Mouse (Mus musculus) midbrain, embryonic 13.5 days (tissue): ENCODE measurements around the gene Kif26b. TPM values are rescaled to one million over a fixed set of nuclear protein-coding genes. Genes with fewer than 3 reads are reported as not detected.

ENCODE experiments used
- ATAC-seq: fragments of 200-750 bp; cut with Nextera tagmentation; 2 replicates; pipeline ENCODE4 v1.8.0; 2017; ENCODE audit warnings: mild to moderate bottlenecking, moderate TSS enrichment, moderate library complexity
- H3K27ac ChIP-seq: fragments of 300-500 bp; sonication (generic); 2 replicates; pipeline ENCODE4 v1.5.1; 2015; ENCODE audit warnings: inconsistent platforms, mild to moderate bottlenecking, moderate library complexity
- H3K27me3 ChIP-seq: fragments of 300-500 bp; sonication (generic); 2 replicates; pipeline ENCODE4 v1.6.1; 2015; ENCODE audit warnings: mild to moderate bottlenecking, inconsistent platforms
- H3K36me3 ChIP-seq: fragments of 300-500 bp; sonication (generic); 2 replicates; pipeline ENCODE4 v1.6.1; 2015; ENCODE audit warnings: mild to moderate bottlenecking, inconsistent platforms
- H3K4me1 ChIP-seq: fragments of 300-500 bp; sonication (generic); replicated peaks from 2 replicates; pipeline ENCODE4 v1.6.1; 2015; ENCODE audit warnings: inconsistent platforms
- H3K4me2 ChIP-seq: fragments of 300-500 bp; sonication (generic); replicated peaks from 2 replicates; pipeline ENCODE4 v1.6.1; 2015; ENCODE audit warnings: moderate library complexity, mild to moderate bottlenecking, inconsistent platforms
- H3K4me3 ChIP-seq: fragments of 300-500 bp; sonication (generic); replicated peaks from 2 replicates; pipeline ENCODE4 v1.5.1; 2015; ENCODE audit warnings: mild to moderate bottlenecking, inconsistent platforms
- H3K9ac ChIP-seq: fragments of 300-500 bp; sonication (generic); replicated peaks from 2 replicates; pipeline ENCODE4 v1.6.1; 2015; ENCODE audit warnings: mild to moderate bottlenecking, inconsistent platforms
- H3K9me3 ChIP-seq: fragments of 300-500 bp; sonication (generic); 2 replicates; pipeline ENCODE4 v1.6.1; 2016; ENCODE audit warnings: mild to moderate bottlenecking, inconsistent platforms
- WGBS: fragments of 180-500 bp; shearing (Covaris S2); methylation state at CpG from one replicate; pipeline ENCODE4 v1.1.7; 2015; 5-methylcytosine and 5-hydroxymethylcytosine counted together
- polyA plus RNA-seq: library from polyadenylated mRNA; unstranded; fragments of >200 nt; fragmentation: Nextera tagmentation; extraction: Ambion mirVana; gene quantifications from 2 replicates; pipeline ENCODE4 v1.2.1, GENCODE M21; 2015

The Kif26b gene
- polyA plus RNA-seq, 1 experiment from 2014 or later: 5.7 TPM

DNA sequence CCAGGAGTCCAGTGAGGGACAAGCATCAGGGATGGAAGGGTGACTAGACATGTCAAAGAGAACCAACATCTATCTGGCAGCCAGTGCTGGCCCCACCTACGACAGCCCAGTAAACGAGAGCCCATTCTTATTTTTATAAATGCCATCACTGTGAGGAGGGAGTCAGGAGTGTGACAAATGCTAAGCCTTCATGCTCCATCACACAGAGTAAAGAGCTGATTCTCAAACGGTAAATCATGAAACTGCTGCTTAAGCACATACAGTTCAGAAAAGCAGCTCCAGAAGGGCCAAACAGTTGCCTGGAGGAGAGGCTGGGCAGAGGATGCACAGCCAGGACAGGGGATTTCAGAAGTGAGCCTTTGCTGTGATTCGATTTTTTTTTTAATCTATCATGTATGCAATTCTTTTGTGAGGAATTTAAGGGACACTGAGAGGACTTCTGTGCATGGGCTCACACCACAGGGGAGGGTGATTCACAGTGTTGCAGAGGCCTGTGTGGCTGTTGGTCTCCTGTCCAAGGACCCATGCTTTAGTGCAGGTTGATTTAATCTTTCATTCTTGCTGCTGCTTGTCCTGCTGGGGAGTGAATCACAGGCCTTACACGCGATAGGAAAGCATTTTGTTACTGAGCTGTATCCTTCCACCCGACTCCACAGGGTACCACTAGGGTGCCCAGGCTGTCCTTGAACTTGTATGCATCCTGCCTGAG lies 16.4 kb upstream of the Kif26b start:
- Histone ChIP-seq H3K9me3 (no peaks in the 10 kb centered on the region), H3K27me3 (peaks cover 4% of the 10 kb centered on the region; the same call in 1 of the 2 replicates), H3K4me1 (peaks cover 15% of the 10 kb centered on the region), H3K4me2 (no peak overlapping the region), H3K36me3 (no peaks in the 10 kb centered on the region), H3K27ac (0 out of 2 replicates have a peak overlapping the region, but pooled peaks have one; percentile 19), H3K4me3 (no peak overlapping the region), H3K9ac (no peak overlapping the region)
- ATAC-seq: peak; percentile 56; the same call in 1 of the 2 replicates
- WGBS: 29% methylated on average over 7 of the region's 7 CpGs

GRCm38 (mm10) chr1:178513954-178514353 lies 15.0 kb upstream of the Kif26b start:
- Histone ChIP-seq H3K27ac (no peak overlapping the region), H3K9me3 (no peaks in the 10 kb centered on the region), H3K9ac (no peak overlapping the region), H3K4me2 (no peak overlapping the region), H3K4me1 (peaks cover 15% of the 10 kb centered on the region), H3K4me3 (no peak overlapping the region), H3K27me3 (peaks cover 4% of the 10 kb centered on the region; the same call in 1 of the 2 replicates), H3K36me3 (no peaks in the 10 kb centered on the region)
- 52% methylated on average over 4 of the region's 8 CpGs for WGBS
- ATAC-seq: no peak

GRCm38 (mm10) chr1:178515839-178516238 lies 13.1 kb upstream of the Kif26b start:
- no peak overlapping the region for H3K4me2 ChIP-seq

DNA sequence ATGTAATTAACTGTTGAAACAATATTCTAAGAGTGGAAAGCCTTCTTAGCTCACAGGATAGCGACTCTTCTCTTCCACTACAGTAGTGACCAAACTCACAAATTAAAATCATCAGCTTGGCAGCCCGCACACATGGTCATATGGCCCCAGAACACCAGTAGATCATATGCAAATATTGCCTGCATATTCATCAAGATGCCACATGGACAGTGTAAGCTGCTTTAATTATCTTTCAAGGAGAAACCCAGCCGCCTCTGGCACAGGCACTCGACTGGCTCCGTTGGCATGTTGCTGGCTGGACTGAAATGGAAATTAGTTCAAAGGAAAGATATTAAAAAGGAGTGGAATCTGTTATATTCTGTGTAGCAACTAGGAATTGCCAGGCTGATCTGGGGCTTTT lies 6.5 kb upstream of the Kif26b start:
- Histone ChIP-seq H3K9me3 (no peaks in the 10 kb centered on the region), H3K9ac (no peak overlapping the region), H3K36me3 (no peaks in the 10 kb centered on the region), H3K27ac (no peak overlapping the region), H3K4me1 (peaks cover 2% of the 10 kb centered on the region), H3K27me3 (no peaks in the 10 kb centered on the region; the same call in 1 of the 2 replicates), H3K4me2 (no peak overlapping the region), H3K4me3 (no peak overlapping the region)
- peak; percentile 59 for ATAC-seq
- WGBS: 51% methylated on average over 5 of the region's 5 CpGs

More at GRCm38 (mm10) chr1:178515839-178516238, 13.1 kb upstream of the Kif26b start:
- Histone ChIP-seq H3K27ac (no peak overlapping the region), H3K4me1 (peaks cover 15% of the 10 kb centered on the region), H3K9me3 (no peaks in the 10 kb centered on the region), H3K9ac (no peak overlapping the region), H3K4me3 (no peak overlapping the region), H3K27me3 (peaks cover 4% of the 10 kb centered on the region; the same call in 1 of the 2 replicates), H3K36me3 (no peaks in the 10 kb centered on the region)
- 85% methylated on average over 2 of the region's 2 CpGs for WGBS
- ATAC-seq: no peak

- WGBS: 57% methylated on average over 5 of the region's 5 CpGs
- Histone ChIP-seq H3K27me3 (peaks cover 7% of the 10 kb centered on the region; the same call in 1 of the 2 replicates), H3K4me2 (no peak overlapping the region), H3K9me3 (no peaks in the 10 kb centered on the region), H3K9ac (no peak overlapping the region), H3K36me3 (no peaks in the 10 kb centered on the region), H3K4me3 (no peak overlapping the region), H3K4me1 (peaks cover 10% of the 10 kb centered on the region), H3K27ac (no peak overlapping the region)
- ATAC-seq: no peak
Observed at GRCm38 (mm10) chr1:178523152-178523551, 5.8 kb upstream of the Kif26b start.

GRCm38 (mm10) chr1:178527185-178527546 lies 1.8 kb upstream of the Kif26b start:
- no peaks in the 10 kb centered on the region for H3K36me3 ChIP-seq
- peak overlapping the region; percentile 99 for H3K4me2 ChIP-seq
- peaks cover 18% of the 10 kb centered on the region for H3K27me3 ChIP-seq
- WGBS: under 1% methylated on average over 21 of the region's 21 CpGs
- H3K9ac ChIP-seq: peak overlapping the region; percentile 75
- H3K27ac ChIP-seq: peak overlapping the region; percentile 87
- H3K9me3 ChIP-seq: no peaks in the 10 kb centered on the region
- peak; percentile 24 for ATAC-seq
- H3K4me1 ChIP-seq: peaks cover 36% of the 10 kb centered on the region
- peak overlapping the region; percentile 67 for H3K4me3 ChIP-seq

DNA sequence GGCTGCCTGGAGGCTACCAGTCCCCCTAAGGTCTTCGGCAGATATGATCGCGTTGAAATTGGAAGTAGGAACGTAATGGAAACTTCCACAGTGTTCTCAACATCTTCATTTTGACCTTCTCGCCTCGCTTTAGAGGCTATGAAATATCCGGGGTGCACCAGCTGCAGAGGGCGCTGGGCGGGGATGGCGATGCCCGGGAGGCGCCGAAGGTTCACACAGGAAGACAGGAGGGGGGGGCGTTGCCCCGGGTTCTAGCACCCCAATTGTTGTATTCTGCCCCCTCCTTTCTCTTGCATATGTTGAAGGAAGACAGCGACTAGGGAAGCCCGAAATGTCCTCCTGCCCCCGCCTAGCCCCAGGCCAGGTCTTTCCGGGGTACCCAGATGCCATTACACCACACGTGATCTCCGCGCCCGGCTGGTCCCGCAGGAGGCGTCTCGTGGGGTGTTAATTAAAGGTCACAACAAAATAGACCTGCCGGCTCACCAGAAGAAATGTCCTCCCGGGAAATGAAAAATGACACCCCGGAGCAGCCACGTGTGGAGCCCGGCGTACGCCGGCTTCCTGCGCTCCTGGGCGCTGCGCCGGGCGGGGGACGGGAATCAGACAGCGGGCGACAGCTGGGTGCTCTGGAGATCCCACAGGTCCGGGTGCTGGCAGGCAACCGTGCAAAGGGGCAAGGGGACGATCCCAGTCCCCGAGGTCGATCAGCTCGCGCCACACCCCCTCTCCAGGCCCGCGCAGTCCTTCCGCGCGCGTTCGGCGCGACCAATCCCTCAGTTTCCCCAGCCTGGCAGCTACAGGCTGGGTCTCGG lies 1.2 kb upstream of the Kif26b start:
- peak overlapping the region; percentile 87 for H3K27ac ChIP-seq
- ATAC-seq: peak; percentile 15
- H3K36me3 ChIP-seq: no peaks in the 10 kb centered on the region
- under 1% methylated on average over 59 of the region's 59 CpGs for WGBS
- peaks cover 40% of the 10 kb centered on the region for H3K4me1 ChIP-seq
- H3K9ac ChIP-seq: peak overlapping the region; percentile 75
- H3K27me3 ChIP-seq: peaks cover 18% of the 10 kb centered on the region
- peak overlapping the region; percentile 99 for H3K4me2 ChIP-seq
- H3K4me3 ChIP-seq: peak overlapping the region; percentile 67
- H3K9me3 ChIP-seq: no peaks in the 10 kb centered on the region

GRCm38 (mm10) chr1:178529512-178530300 lies 781 bp downstream of the Kif26b start:
- WGBS: under 1% methylated on average over 38 of the region's 38 CpGs
- peak overlapping the region; percentile 87 for H3K27ac ChIP-seq
- H3K4me1 ChIP-seq: peaks cover 40% of the 10 kb centered on the region
- H3K9me3 ChIP-seq: no peaks in the 10 kb centered on the region
- H3K9ac ChIP-seq: peak overlapping the region; percentile 75
- peak; percentile 26 for ATAC-seq
- H3K4me3 ChIP-seq: peak overlapping the region; percentile 67
- peak overlapping the region; percentile 99 for H3K4me2 ChIP-seq
- H3K27me3 ChIP-seq: peaks cover 18% of the 10 kb centered on the region
- H3K36me3 ChIP-seq: no peaks in the 10 kb centered on the region

DNA sequence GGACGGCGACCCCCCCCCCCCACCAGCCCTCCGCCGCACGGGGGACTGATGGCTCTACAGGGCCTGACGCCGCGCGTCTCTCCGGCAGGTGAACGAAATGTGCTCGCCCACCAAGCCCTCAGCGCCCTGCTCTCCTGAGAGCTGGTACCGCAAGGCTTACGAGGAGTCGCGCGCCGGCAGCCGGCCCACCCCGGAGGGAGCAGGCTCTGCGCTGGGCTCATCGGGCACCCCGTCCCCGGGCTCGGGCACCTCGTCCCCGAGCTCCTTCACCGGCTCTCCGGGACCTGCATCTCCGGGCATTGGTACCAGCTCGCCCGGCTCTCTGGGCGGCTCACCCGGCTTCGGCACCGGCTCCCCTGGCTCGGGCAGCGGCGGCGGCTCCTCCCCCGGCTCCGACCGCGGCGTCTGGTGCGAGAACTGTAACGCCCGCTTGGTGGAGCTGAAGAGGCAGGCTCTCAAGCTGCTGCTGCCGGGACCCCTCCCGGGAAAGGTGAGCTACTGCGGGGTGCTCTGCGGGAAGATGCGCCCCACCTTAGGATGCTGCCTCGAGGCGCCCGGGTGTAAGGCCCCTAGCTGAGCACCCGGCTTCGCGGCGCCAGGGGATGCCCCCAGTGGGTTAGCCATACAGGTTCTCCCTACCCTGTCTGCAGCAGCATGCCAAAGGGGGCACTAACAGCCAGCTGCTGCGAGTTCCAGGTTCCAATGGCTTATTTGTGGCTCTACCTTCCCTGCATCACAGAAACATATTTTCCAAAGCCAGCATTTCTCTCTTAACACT lies 1.6 kb downstream of the Kif26b start:
- peak overlapping the region; percentile 67 for H3K4me3 ChIP-seq
- peaks cover 18% of the 10 kb centered on the region for H3K27me3 ChIP-seq
- peak overlapping the region; percentile 99 for H3K4me2 ChIP-seq
- 0 out of 2 replicates have a peak, but pooled peaks cover 3% of the 10 kb centered on the region for H3K36me3 ChIP-seq
- ATAC-seq: peak; percentile 53
- WGBS: under 1% methylated on average over 62 of the region's 62 CpGs
- peak overlapping the region; percentile 75 for H3K9ac ChIP-seq
- peak overlapping the region; percentile 87 for H3K27ac ChIP-seq
- H3K9me3 ChIP-seq: no peaks in the 10 kb centered on the region
- peaks cover 40% of the 10 kb centered on the region for H3K4me1 ChIP-seq

DNA sequence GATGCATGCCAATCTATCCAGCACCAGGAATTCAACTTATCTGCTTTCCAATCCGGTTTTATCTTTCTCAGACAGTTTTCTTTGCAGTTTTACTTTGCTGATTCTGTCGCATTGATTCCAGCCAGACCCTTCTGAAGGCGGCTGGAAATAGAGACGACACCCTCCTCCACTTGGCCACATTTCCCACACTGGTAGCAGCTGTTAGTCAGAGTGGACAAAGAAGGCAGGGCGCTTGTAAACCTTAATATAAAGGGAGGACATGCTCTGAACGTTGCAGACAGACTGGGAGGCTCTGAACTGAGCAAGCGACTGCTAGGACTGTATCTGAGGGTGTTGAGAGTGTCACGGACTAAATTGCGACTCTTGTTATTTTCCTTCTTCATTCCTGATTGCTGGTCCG lies 11.3 kb downstream of the Kif26b start:
- 71% methylated on average over 10 of the region's 10 CpGs for WGBS
- Histone ChIP-seq H3K4me1 (peaks cover 9% of the 10 kb centered on the region), H3K27ac (no peak overlapping the region), H3K9ac (no peak overlapping the region), H3K4me2 (no peak overlapping the region), H3K9me3 (no peaks in the 10 kb centered on the region; the same call in 1 of the 2 replicates), H3K36me3 (peaks cover 7% of the 10 kb centered on the region; the same call in 1 of the 2 replicates), H3K27me3 (no peaks in the 10 kb centered on the region), H3K4me3 (no peak overlapping the region)
- ATAC-seq: no peak

GRCm38 (mm10) chr1:178542415-178542814 lies 13.5 kb downstream of the Kif26b start:
- Histone ChIP-seq H3K4me3 (no peak overlapping the region), H3K4me2 (no peak overlapping the region), H3K4me1 (peaks cover 9% of the 10 kb centered on the region), H3K27me3 (no peaks in the 10 kb centered on the region), H3K36me3 (peaks cover 4% of the 10 kb centered on the region; the same call in 1 of the 2 replicates), H3K9me3 (no peaks in the 10 kb centered on the region; the same call in 1 of the 2 replicates), H3K9ac (no peak overlapping the region), H3K27ac (no peak overlapping the region)
- 95% methylated on average over 5 of the region's 5 CpGs for WGBS
- ATAC-seq: no peak
